Mouse (Mus musculus) T-cell, adult 66 days (primary cell): Measurements from ENCODE around the gene Mfsd14b. TPM values are rescaled to one million over a fixed set of nuclear protein-coding genes. Genes with fewer than 3 reads are reported as not detected.

Experiments used
- total RNA-seq, 2 experiments: library from RNA; stranded (reverse); gene quantifications; 3 replicates in 1 of 2; 4 replicates in 1 of 2; pipeline ENCODE4 v1.2.4; 2023

Gene Mfsd14b
- total RNA-seq: 10 to 100 TPM; 41.4 to 42.8 TPM

DNA sequence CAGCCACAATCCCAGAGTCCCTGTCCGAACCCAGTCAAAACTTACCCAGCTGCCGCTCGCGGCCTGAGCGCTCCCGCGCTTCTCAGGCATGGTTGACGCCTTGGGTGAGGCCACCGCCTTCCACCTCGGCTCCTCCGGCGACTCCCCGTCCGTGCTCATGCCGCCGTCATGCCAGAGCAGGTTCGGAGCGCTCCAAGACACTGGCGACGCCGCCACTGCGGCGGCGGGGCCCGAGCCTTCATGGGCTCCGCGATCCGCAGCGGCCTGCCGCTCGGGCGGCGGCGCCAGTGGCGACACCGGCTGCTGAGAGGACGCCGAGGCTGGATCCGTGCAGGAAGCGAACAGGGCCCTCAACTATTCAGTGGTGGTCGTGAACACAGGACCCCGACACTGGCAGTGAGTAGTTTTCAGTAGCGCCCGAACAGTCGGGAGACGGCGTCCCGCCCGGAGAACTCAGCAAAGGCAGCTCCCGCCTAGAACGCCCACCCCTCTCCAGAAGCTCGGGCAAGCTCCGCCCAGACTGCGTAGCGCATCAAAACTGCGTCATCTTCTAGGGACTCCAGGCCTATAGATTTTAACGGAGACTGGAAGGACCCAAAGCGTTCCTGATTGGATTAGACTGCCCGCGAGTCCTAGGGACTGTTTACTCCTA lies at the start of gene Mfsd14b:
Gene Mfsd14b (minus strand): TSS at position 517 of the 652 bp plus-strand sequence.

DNA sequence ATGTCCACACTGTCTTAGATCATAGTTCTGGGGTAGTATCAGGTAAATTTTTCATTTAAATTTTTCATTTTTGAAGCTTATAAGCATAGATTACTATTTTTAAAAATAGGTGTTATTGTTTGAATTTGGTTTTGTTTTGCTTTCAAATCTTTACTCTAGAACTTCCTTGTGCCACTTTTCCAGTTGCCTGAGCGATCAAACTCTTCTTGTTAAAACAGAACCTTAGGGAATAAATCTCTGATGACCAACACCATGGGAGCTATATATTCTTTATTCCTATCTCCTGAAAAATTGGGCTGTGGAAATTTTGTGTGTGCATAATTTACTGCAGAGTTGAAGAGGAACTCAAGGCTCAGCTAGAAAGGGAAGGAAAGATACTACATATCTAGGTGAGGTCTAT lies 37.2 kb upstream of the Mfsd14b start, which contains the start of gene Olfr466:
Gene Olfr466 (plus strand): TSS at position 301 of the 400 bp plus-strand sequence.

DNA sequence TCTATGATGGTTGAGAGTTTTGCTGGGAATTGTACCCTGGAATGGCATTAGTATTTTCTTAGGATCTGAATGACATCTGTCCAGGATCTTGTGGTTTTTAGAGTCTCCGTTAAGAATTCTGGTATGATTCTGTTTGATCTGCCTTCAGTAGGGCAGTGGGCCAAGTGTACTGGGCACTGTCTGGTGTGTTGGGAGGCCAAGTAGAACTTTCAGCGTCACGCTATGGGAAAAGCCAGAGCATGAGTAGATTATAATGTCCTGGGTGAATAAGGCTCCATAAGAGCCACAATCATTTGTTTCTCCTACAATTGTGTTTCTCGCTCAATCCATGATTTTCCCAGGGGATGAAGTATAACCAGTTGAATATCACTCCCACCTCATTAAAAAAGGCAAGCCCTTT lies 25.0 kb upstream of the Mfsd14b start, which contains the start of gene Olfr465-ps1:
Gene Olfr465-ps1 (plus strand): TSS at position 301 of the 400 bp plus-strand sequence.

DNA sequence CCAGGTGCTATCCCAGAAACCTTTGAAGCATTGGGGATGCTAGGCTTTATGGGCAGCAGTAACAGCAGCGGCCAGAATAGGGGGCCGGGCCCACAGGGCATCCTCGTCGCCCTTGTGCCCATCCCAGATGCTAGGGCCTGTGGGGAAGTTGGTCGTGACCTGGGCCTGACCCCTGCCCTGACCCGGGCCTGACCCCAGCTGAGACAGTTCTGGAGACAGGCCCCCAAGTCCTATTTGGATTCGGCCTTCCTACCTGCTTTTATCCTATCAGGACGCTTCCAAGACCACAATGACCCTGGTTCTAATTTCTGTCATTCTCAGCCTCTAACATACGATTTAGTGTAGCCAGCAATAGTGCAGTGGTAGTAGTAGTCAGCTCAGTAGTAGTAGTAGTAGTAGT lies 60.1 kb downstream of the Mfsd14b start, which contains the start of gene Prss47:
Gene Prss47 (minus strand): TSS at position 101 of the 400 bp plus-strand sequence.

DNA sequence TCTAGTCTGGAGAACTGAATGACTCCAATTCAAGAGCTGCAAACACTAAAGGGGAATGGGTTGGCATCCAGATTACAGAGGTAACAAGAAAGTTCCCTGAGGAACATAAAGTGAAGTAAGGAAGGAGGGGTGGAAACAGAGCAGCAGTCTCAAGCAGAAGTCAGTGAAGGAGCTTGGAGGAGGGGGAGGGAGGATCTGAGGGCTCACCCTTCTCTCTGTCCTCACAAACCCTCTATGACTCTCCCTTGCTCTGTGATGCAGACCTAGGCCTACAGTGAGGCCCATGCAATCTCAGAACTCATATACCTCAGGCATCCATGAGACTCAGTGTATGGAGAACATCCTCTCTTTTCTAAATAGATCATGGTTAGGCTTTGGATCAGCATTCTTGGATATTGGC lies 80.0 kb downstream of the Mfsd14b start, which contains the start of gene Spata31d1c:
Gene Spata31d1c (plus strand): TSS at position 301 of the 400 bp plus-strand sequence.

Other genes with a start within 250 kb of the Mfsd14b start
- gene Cntnap3, start 209.0 kb downstream of the Mfsd14b start, total RNA-seq: not detected
- gene Spata31, start 195.6 kb downstream of the Mfsd14b start, total RNA-seq: not detected
- not detected for gene Spata31d1c, start 79.9 kb downstream of the Mfsd14b start, total RNA-seq
- gene Prss47, start 60.2 kb downstream of the Mfsd14b start, total RNA-seq: 1 to 10 TPM in 1 of 2 experiments, under 1 TPM in 1; 0.76 to 1.9 TPM
- gene Olfr465-ps1, start 25.1 kb upstream of the Mfsd14b start, total RNA-seq: not detected
- gene Olfr466, start 37.3 kb upstream of the Mfsd14b start, total RNA-seq: not detected
- not detected for gene Nlrp4f, start 93.0 kb upstream of the Mfsd14b start, total RNA-seq
- not detected for gene Gm10775, start 146.6 kb upstream of the Mfsd14b start, total RNA-seq
- 10 to 100 TPM; 54.9 to 55.0 TPM for gene Zfp369, start 165.8 kb upstream of the Mfsd14b start, total RNA-seq